Mouse (Mus musculus): ENCODE measurements at regions not wholly inside any gene's neighbourhood (a gene's known extent, or its start where the extent isn't known, plus 50 kb on each side); places are given as distances from the start of the nearest gene placed in this dataset.
A peak's percentile ranks its signal among the peaks of the same experiment; 100 is the strongest.

DNA sequence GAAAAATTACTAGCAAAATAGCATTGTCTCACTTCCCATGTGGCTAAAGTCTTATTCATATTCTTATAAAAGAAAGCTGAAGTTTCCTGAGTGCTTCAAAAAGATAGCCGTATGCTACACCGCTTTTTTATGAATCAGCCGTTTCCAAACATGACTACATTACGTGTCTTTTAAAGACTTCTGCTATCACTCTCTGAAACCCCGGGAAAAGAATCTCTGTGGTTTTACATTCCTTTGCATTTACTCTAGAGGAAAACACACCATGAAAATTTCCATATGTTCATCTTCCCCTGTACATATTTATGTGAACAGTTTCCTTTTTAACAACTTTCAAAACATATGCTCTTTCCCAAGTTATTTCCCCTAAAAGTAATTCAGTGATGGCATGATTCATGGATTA, 882.3 kb downstream of the Gsdmc2 start:
- DNase-seq: no peak

DNA sequence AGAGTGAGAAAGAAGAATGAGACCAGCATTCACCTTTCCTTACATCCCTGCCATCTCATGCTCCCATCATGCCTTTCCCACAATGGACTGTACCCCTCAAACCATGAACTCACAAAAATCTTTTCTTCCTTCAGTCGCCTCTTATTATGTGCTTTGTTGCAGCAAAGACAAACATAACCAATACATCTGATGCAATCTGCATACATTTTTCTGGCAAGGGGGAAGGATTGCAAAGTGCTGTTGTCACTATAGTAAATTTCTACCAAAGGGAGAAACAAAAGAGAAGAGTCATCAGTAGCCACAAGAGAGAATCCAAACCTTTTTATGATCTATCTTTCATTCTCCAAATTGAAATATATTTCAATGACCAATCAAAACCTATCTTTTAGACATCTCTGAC, 884.4 kb downstream of the Gsdmc2 start:
- DNase-seq: no peak

DNA sequence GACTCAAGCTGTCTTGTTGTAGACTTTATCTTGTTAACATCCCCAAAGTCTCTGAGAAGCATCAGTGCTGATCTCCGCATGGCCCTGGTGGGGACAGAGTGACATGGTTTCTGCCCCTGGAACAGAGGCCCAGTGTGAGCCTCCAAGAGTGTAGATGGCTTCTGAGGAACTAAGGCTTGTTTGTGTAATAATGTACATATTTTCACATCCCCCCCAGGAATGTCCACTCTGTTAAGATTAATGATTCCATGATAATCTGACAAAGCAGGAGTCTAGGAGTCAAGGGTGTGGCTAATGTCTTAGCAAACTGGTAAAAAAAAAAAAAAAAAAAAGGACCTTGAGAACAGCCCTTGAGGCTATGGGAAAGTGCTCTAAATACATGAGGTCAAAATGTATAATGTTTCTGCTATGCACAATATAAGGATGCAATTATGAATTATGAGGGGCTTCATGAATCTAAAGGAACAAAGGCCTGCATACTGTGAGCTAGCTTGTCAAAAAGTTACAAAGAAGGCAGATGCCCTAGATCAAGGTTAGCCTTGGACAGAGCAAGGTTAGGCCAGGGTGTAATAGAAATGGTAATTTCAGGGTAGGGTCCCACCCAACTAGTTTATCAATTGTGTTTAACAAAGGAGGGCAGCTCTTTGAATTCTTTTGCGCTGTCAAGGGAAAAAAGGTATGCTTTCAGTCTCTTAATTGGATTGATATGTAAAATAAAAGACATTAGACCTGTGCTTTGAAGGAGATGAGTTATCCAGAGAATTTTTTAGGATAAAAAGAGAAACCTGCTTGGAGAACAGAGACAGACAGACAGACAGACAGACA, 886.3 kb downstream of the Gsdmc2 start:
- no peak for DNase-seq

GRCm38 (mm10) chr15:62954889-62955288, 890.1 kb downstream of the Gsdmc2 start:
- DNase-seq: no peak

- DNase-seq: no peak
Observed at GRCm38 (mm10) chr15:62954322-62954820, 890.6 kb downstream of the Gsdmc2 start.

- DNase-seq: no peak
Observed at GRCm38 (mm10) chr15:62953215-62953941, 891.6 kb downstream of the Gsdmc2 start.

DNA sequence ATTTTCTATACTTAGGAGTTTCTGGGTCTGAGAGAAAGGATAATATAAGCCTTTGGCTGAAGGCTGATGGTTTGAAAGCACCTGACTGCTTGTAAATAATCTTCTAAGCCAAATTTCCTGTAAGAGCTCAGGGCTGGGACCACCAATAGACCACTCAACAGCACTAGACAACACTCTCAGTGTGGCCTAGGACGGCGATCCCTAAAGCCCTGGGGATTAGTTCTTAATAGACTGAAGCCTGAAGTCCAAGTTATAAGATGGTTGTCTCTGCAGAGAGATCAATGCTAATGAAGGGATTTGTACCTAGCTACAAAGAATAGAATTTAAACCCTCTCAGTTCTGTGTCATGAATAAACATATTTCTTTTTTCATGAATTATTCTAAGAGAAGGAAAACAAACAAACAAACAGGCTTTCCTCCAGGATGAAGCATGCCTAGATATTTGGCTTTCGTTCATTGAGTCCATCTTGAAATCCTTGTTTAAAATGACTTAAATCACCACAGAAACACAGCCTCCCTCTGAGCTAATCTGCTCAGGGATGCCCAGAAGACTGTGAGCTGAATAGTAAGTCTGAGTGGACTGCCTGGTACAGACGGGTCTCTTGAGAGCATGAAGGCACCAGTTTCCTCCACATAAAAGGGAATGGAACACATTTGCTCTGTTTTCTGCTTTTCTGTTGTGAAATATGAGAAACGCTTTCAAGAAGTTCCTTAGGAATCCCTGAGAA, 892.3 kb downstream of the Gsdmc2 start:
- DNase-seq: no peak

DNA sequence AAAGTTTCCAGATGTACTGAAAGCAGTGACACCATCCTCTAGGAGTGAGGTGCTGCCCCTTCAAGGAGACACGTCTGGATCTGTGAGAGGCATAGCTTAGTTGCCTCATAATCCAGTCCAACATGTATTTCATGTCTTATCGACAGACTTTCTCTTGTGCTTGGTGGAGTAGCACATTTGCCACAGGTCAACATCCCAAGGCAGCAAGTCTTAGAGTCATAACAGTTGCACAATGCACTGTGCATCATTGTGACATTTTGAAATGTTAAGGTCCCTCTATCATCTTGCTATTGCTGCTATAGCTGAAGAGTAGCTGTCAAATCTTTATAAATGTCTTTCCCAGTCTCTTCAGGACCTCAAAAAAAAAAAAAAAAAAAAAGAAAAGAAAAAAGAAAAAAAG, 905.6 kb downstream of the Gsdmc2 start:
- DNase-seq: no peak

GRCm38 (mm10) chr15:62937756-62938155, 907.2 kb downstream of the Gsdmc2 start:
- no peak for DNase-seq

DNA sequence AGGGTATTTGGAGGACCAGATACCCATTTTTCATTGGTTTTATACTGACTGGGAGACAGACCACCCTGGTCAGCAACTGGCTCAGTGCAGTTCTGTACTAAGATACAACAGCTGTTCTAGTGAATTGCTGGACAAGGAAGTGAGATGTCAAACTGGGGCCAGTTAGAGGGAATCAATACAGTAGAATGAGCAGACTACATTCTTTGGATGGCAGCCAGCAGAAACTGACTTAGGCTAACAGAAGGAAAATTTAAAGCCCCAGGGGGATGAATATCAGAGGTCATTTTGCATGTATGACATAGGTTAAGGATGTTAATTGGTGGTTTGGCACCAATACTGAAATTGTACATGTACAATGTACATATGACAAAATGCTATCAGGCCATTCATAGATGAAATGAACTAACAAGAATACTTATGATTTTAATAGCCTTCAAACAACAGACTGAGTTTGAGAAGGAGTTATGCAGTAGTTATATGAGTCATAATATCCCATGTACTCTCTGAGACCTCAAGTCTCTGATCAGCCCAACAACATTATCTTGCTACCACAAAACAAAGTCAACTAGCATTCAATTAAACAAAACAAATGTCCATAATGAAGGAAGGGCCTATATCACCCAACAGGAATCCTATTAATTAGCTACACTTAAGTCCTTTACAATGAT, 910.3 kb downstream of the Gsdmc2 start:
- DNase-seq: peak; percentile 1 to 6

DNA sequence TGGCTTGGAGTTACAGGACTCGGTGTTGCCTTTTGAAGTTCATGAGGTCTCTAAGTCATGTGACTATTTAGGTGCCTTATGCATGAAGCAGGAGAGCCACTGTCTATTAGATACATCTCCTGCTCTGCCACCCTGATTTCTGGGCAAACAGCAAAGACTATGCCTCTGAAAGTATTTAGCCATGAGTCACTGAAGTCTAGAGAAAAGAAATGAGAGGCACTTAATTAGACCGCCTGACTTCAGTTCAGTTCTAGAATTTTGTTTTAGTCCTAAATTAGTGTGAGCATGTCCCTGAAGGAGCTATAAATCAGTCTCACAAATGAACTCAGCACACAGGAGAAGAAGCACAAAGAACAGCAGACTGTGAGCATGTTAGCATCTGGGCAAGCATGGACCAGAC, 924.5 kb downstream of the Gsdmc2 start:
- no peak for DNase-seq

- DNase-seq: no peak
Observed at GRCm38 (mm10) chr15:62919264-62919663, 925.7 kb downstream of the Gsdmc2 start.

- DNase-seq: no peak
Observed at GRCm38 (mm10) chr15:62908379-62908778, 936.6 kb downstream of the Gsdmc2 start.

GRCm38 (mm10) chr15:62907181-62907580, 937.8 kb downstream of the Gsdmc2 start:
- DNase-seq: peak; percentile 1 to 10

GRCm38 (mm10) chr15:62903047-62903822, 941.7 kb downstream of the Gsdmc2 start:
- peak; percentile 97 to 98 for DNase-seq

DNA sequence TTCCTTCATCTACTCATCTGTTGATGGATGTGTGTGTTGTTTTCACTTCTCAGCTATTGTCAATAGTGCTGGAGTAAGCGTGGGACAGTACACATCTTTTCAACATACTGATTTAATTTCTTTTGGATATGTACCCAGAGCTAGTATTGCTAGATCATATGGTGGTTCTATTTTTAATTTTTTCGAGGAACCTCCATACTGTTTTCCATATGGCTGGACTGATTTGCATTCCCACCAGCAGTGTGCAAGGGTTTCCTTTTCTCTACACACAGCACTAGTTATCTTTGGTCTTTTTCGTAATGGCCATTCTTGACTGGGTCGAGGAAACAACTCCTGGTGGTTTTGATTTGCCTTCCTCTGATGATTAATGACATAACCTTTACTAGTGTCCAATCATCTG, 943.0 kb downstream of the Gsdmc2 start:
- DNase-seq: no peak

DNA sequence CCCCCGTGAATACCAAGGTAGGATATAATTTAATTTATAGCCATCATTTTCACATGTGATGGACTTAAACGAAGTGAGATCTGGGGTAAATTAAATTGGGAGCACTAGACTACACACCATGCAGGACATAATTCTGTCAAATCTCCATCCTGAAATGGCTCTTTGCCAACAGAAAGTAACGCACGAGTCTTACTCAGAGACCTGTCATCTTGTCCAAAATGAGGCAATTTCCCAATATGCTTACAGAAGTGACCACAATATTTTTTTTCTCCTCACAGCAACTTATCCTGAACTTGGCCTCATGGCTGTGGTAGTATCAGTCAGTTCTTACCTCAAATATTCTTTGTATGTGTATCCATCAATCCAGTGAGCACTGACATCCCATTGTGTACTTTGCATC, 955.2 kb downstream of the Gsdmc2 start:
- DNase-seq: no peak

DNA sequence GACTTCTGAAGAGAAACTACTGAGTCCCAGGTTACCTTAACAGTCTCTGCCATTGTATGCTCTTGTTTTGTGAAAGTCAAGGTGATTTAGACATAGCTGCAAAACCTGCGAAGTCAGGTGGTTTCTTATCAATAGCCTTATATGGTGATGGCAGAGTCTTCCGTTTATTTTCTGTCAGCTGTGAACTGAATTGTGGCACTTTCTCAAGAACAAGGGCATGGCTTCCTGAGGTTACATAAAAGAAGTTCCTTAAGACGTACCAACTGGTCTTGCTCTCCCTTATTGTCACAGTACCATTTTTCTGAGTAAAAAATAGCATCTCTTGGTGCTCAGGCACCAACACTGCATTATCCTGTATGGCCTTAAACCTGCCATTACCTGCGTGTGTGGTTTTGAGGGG, 959.6 kb downstream of the Gsdmc2 start:
- DNase-seq: no peak

DNA sequence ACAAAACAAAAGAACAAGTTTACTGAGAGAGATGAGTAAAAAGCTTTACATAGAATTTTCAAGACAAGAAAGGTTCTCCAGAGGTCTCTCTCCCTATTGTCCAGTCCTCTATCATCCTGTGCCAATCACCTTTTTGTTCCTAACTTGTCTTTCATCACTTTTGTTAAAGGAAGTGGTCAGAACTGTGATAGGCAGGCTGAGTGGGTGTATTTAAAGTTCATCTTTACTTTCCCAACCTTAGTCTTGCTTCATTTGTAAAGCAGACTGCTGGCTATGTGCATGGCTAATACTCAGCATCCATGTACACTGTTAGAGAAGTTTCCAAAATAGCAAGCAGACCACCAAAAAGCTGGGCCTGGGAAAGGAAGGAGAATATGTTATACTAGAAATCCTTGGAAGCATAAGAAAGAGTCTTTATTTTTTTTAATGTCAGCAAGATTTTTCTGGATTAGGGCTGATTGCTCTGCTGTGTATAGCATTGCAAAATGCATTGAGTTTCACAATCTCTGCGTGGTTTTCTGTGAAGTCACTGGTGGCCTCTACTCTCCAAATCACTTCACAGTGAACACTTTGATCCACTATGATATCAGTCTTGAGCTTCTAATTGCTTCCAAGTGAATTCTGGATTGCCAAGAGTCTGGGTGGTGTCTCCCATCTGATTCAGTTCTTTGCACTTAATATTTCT, 973.8 kb downstream of the Gsdmc2 start:
- DNase-seq: no peak

DNA sequence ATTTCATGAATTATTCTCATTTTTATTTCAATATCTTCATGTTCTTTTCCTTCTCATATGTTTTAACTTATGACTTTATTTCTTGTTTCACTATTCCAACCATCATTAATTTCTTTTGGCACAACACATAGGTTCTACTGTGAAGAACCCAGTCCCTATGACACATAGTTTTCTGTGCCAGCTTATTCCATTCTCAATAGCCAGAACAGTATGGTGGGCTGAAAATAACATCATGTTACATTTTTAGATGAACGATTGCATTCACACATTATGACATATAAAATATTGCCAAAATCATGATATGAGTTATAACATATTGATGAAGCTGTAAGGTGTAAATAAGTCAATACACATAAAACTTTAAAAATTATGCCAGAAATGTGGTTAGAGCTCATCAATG, 982.4 kb downstream of the Gsdmc2 start:
- no peak for DNase-seq

DNA sequence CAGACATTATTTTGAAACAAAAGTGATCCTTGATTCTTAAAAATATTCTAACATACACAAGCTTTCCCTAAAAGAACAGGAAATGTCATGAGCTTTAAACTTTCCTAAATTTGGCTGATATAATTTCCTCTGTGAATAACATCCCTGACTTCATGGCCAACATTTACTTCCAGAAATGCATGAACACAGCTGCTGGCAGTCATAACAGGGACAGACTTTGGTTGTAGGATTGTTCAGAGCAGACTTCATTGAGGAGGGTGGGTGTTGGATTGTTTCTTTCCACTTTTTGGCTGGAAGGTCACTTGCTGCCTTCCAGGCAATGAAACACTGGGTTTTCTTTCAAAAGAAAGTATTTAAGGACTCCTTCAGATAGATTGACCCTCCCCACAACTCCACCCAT, 983.6 kb downstream of the Gsdmc2 start:
- DNase-seq: no peak
